Mouse (Mus musculus) myocyte (in vitro differentiated cells): ENCODE results near the gene Itpr2.

ENCODE experiments used
- CEBPB ChIP-seq: IDR thresholded peaks from 2 replicates; pipeline ENCODE4 v1.6.1; 2011; ENCODE audit warnings: mild to moderate bottlenecking, moderate library complexity; ENCODE audit not compliant: poor library complexity, insufficient read depth, severe bottlenecking
- E2F4 ChIP-seq: IDR thresholded peaks from one replicate; pipeline ENCODE4 v1.6.1; 2011; ENCODE audit warnings: mild to moderate bottlenecking, control low read depth, moderate library complexity; ENCODE audit not compliant: insufficient read depth
- MYOD1 ChIP-seq, 3 experiments: IDR thresholded peaks; one replicate each; pipeline ENCODE4 v1.6.1; 2011; ENCODE audit warnings: control low read depth in 2 of 3, low read depth in 2 of 3, mild to moderate bottlenecking in 2 of 3, moderate library complexity in 1 of 3; ENCODE audit not compliant: insufficient read length in 2 of 3, control insufficient read depth in 1 of 3
- POLR2A ChIP-seq: IDR thresholded peaks from one replicate; pipeline ENCODE4 v1.6.1; 2011; ENCODE audit warnings: low read depth, mild to moderate bottlenecking, control low read depth, moderate library complexity; ENCODE audit not compliant: insufficient read length
- POLR2AphosphoS2 ChIP-seq: IDR thresholded peaks from one replicate; pipeline ENCODE4 v1.6.1; 2011; ENCODE audit warnings: low read depth, control low read depth; ENCODE audit not compliant: insufficient read length

- TF ChIP-seq POLR2A (no peak), POLR2AphosphoS2 (no peak), E2F4 (no peak), MYOD1 (IDR thresholded peaks at IDR 0.05; ENCODE audit: control insufficient read depth in 1 of 3, insufficient read length in 2 of 3, low read depth in 2 of 3) (no peak), CEBPB (no peak)
These were observed 203.3 kb downstream of the Itpr2 start for GRCm38 (mm10) chr6:146298712-146299111.
